Mouse (Mus musculus) kidney, postnatal 10 days (tissue): ENCODE measurements around the gene Zfp335.

ENCODE experiments used
- DNase-seq: peaks from one replicate; pipeline ENCODE4 v3.0.0; 2021; ENCODE audit warnings: mixed read lengths

Gene Zfp335

GRCm38 (mm10) chr2:164911086-164912048 is at the start of gene Zfp335:
Gene Zfp335 (minus strand): TSS chr2:164911757.
- peak; percentile 97 for DNase-seq

DNA sequence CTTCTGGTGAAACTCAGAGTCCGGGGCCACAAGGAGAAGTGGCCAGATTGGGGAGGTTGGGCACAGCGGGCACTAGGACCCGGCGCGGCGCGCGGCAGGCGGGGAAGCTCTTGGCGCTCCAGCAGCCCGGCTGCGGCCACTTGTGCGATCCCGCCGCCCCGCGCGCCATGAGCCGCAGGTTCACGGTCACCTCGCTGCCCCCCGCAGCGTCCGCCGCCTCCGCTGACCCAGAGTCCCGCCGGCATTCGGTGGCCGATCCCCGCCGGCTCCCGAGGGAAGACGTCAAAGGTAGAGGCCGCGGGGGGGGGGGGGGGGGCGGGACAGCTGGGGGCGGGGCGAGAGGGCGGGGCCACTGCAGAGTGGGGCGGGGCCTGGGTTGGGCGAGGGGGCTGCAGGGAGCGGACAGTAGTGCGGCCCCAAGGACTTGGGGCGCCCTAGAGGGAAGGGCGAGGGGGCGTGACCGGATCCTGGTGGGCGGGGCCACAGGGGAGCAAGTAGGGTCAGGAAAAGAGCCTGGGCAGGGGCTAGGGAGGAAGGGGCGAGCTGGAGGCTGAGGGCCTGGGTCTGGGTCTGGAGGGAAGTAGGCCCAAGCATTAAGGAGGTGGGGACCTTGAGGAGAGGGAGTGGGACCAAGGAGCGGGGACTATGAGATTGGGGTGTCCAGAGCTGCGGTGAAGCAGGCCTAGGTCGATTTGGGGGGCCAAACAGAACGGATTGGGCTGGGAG is 49.3 kb upstream of the Zfp335 start, which contains the start of gene Slc12a5:
Slc12a5 (plus strand) TSS at position 87 of the 726 bp plus-strand sequence.
- peak; percentile 78 for DNase-seq

GRCm38 (mm10) chr2:164957548-164958315 is 46.2 kb upstream of the Zfp335 start:
- DNase-seq = no peak

- DNase-seq = no peak
These were observed 44.6 kb upstream of the Zfp335 start for GRCm38 (mm10) chr2:164956195-164956594.

DNA sequence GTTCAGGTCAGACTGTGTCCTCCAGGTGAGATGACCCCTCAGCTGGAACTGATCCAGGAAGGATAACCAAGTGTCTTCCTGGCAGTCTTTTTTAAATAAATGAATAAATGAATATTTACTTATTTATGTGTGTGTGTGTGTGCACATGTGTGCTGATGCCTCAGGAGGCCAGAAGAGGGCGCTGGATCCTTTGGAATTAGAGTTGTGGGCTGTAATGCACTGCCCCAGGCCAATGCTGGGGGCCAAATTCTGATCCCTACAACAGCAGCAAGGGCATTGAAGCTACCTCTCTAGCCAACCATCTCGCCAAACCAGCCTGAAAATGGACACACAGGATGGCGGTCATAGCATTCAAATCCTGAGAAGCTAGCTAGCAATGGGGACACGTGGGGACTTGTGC is 44.2 kb upstream of the Zfp335 start:
- no peak for DNase-seq

- peak; percentile 89 for DNase-seq
These were observed 41.7 kb upstream of the Zfp335 start for GRCm38 (mm10) chr2:164953224-164953623.

GRCm38 (mm10) chr2:164952448-164952847 is 40.9 kb upstream of the Zfp335 start:
- no peak for DNase-seq

DNA sequence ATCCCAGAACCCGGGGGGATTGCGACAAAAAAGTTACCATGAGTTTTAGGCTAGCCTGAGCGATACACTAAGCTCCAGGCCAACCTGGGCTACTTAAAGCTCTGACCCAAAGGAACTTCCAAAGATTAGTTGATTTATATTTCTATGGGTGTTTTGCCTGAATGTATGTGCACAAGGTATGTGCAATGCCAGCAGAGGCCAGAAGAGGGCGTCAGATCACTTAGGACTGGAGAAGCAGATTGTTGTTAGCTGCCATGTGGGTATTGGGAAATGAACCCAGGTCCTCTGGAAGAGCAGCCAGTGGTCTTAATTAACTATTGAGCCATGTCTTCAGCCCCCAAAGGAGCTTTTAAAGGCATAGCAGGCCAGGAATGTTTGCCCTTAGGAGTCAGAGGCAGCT is 40.2 kb upstream of the Zfp335 start:
- DNase-seq = no peak

GRCm38 (mm10) chr2:164950501-164950900 is 38.9 kb upstream of the Zfp335 start:
- DNase-seq = peak; percentile 35

- no peak for DNase-seq
These were observed 37.4 kb upstream of the Zfp335 start for GRCm38 (mm10) chr2:164948962-164949361.

- peak; percentile 31 for DNase-seq
These were observed 36.4 kb upstream of the Zfp335 start for GRCm38 (mm10) chr2:164947930-164948329.

DNA sequence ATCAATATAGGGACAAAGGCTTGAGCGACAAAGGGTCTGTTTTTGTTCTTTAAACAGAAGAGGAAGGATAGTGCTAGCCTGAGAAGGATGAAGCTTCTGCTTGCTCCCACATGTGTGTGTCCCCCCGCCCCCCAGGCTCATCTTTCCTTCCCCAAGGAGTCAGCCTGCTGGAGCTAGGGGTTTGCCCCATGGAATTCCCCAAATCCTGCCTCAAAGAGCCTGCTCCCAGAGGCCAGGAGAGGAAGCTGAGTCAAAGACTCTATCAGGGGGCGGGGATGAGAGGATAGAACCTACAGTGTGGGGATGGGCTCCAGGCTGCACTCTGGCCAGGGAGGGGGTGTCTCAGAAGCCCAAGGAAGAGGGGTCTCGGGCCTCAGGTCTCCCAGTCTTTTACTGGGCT is 35.9 kb upstream of the Zfp335 start:
- no peak for DNase-seq

- no peak for DNase-seq
These were observed 31.2 kb upstream of the Zfp335 start for GRCm38 (mm10) chr2:164942692-164943290.

DNA sequence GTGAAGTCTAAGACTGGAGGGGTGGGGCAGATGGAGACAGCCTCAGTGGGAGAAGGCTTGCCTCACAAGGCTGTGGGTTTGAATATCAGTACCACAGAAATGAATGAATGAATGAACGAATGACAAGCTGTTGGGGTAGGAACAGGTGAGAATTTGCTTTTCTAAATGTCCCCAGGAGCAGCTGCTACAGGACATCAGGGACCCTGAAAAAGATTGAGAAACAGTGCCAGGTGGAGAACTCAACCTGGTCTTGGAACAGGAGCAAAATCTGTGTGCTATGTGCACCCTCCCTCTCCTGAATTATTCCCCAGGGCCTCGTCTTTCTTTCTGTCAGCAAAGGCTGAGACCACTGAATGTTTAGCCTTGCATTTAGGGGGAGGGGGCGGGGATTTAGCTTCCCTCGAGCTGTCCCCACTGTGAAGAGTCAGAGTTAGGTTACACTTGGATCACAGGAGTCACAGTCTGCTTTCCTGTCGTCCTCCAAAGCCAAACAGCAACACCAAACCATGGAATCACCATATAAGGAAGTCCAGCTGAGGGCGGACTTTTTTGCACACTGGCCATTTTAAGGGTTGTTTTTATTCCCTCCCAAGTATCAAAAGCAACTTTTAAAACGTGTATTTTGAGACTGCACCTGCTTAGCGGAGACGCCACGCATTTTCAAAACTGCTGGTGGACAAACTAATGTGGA is 28.7 kb upstream of the Zfp335 start, which contains the start of gene Mmp9:
Mmp9 (plus strand) TSS at position 641 of the 691 bp plus-strand sequence.
- DNase-seq = no peak

GRCm38 (mm10) chr2:164939106-164939505 is 27.5 kb upstream of the Zfp335 start:
- DNase-seq = no peak

- peak; percentile 63 for DNase-seq
These were observed 26.9 kb upstream of the Zfp335 start for GRCm38 (mm10) chr2:164938146-164939091.

- DNase-seq = peak; percentile 61
These were observed 24.4 kb upstream of the Zfp335 start for GRCm38 (mm10) chr2:164935991-164936390.

DNA sequence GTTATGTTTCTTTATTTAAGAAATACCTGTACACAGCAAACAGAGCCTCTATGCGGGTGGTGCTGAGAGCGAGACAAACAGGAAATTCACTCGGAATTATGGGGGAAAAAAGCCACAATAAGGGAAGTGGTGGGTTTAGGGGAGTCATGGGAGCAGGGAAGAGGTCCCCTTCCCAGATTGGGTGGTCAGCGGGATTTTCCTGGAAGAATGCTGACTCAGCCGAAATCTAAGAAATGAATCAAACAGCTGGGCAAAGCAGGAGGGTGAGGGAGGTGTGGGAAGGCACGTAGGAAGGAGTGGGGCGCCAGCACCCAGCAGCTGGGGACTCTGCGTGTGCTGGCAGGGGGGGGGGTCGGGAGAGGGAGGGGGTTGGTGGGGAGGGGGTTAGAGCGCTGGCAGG is 22.0 kb upstream of the Zfp335 start:
- no peak for DNase-seq

GRCm38 (mm10) chr2:164930706-164931581 is 19.4 kb upstream of the Zfp335 start:
- DNase-seq = peak; percentile 64
